ENCODE assay signal across 10 mouse cellular contexts in the genomic region with DNA sequence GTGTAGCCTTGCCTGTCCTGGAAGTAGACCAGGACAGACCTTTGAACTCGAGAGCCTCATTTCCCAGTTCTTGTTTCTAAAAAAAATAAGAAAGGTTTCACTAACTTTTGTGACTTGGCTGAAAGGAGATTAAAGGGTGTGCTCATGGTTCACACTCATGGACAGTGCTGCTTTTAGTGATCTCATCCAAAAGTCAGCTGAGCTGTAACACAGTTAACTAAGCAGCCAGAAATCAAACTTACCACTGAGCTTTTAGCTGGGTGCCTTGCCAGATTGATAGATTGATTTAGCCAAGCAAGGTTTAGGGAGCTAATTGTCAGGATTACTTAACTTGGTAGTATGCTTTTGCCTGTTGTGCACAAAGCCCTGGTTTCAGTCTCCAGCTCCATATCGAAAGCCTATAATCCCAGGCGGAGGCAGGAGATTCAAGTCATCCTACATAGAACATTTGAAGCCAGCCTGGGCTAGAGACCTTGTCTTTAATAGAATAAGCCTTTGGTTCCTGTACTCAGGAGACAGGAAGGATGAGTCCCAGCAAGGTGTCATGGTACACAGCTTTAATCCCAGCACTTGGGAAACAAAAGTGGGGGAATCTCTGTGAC. TPM values are rescaled to one million over a fixed set of nuclear protein-coding genes. Genes with fewer than 3 reads are reported as not detected.
DNase-seq lines count a peak whose midpoint lies in the region; ATAC-seq lines count a peak whose summit lies in the region.
"Had no signal": no experiment of that assay in that cellular context is flagged by ENCODE, and none has a peak within 500 bp of the region (broad histone marks: within the 10 kb centered on the region; RNA-seq: fewer than 3 reads in every experiment).

No protein-coding gene starts in this region.

- peaks cover 21% of the 10 kb centered on the region for H3K36me3 ChIP-seq in hindbrain, embryonic 16.5 days (ENCODE audit: control insufficient read depth, insufficient read depth, low read length)
- peaks cover 26% of the 10 kb centered on the region for H3K36me3 ChIP-seq in midbrain, embryonic 15.5 days (replicated peaks)

- H3K9me3 ChIP-seq in hindbrain, embryonic 16.5 days (ENCODE audit: control insufficient read depth, low read length), result no peaks in the 10 kb centered on the region
- H3K9me3 ChIP-seq in midbrain, embryonic 15.5 days, result no peaks in the 10 kb centered on the region

- H3K27ac ChIP-seq in brown adipose tissue, adult 24 weeks (replicated peaks; ENCODE audit: low read depth, low read length), result no peak overlapping the region
- H3K27ac ChIP-seq in hindbrain, embryonic 16.5 days (ENCODE audit: low read depth, low read length), result no peak overlapping the region
- H3K27ac ChIP-seq in midbrain, embryonic 15.5 days, result no peak overlapping the region

- ATAC-seq in hindbrain, embryonic 16.5 days, result no peak
- ATAC-seq in midbrain, embryonic 15.5 days (replicated peaks), result no peak
- ATAC-seq in monocyte, adult 5-6 weeks (replicated peaks; ENCODE audit: insufficient number of reproducible peaks, low FRiP score, low TSS enrichment, poor library complexity, severe bottlenecking), result no peak
- ATAC-seq: Patski had no signal

- no peaks in the 10 kb centered on the region for H3K27me3 ChIP-seq in hindbrain, embryonic 16.5 days (replicated peaks; ENCODE audit: control insufficient read depth, insufficient read depth, low read length)
- no peaks in the 10 kb centered on the region for H3K27me3 ChIP-seq in midbrain, embryonic 15.5 days (replicated peaks)
- H3K27me3 ChIP-seq: Patski had no signal

- 92% methylated on average over 3 of the region's 3 CpGs for WGBS in hindbrain, embryonic 16.5 days
- WGBS in midbrain, embryonic 15.5 days, result 84% methylated on average over 3 of the region's 3 CpGs

- peak; percentile 28 for DNase-seq in kidney, adult 9 months
- no peak for DNase-seq in kidney, postnatal 14 days
- DNase-seq in thymus, postnatal 4 days, result no peak
- no peak for DNase-seq in testis, postnatal 10 days (ENCODE audit: low spot score)
- DNase-seq: embryo, embryonic 11 days had no signal

- peaks cover 4% of the 10 kb centered on the region; the same call in 1 of the 2 replicates for H3K4me1 ChIP-seq in brown adipose tissue, adult 24 weeks (ENCODE audit: control insufficient read depth, insufficient read depth, insufficient read length, low read length)
- H3K4me1 ChIP-seq in hindbrain, embryonic 16.5 days (ENCODE audit: control insufficient read depth, insufficient read depth, low read depth, low read length), result peaks cover 23% of the 10 kb centered on the region
- H3K4me1 ChIP-seq in midbrain, embryonic 15.5 days, result peaks cover 22% of the 10 kb centered on the region

- peak overlapping the region; percentile 95 for H3K4me2 ChIP-seq in hindbrain, embryonic 16.5 days (ENCODE audit: low read length)
- H3K4me2 ChIP-seq in midbrain, embryonic 15.5 days, result peak overlapping the region; percentile 86

- H3K9ac ChIP-seq in hindbrain, embryonic 16.5 days (ENCODE audit: low read depth, low read length), result no peak overlapping the region
- 0 out of 2 replicates have a peak overlapping the region, but pooled peaks have one; percentile 73 for H3K9ac ChIP-seq in midbrain, embryonic 15.5 days

- peak overlapping the region; percentile 85; the same call in 1 of the 2 replicates for H3K4me3 ChIP-seq in brown adipose tissue, adult 24 weeks (ENCODE audit: insufficient read depth, low read depth, low read length)
- H3K4me3 ChIP-seq in hindbrain, embryonic 16.5 days (ENCODE audit: low read length), result no peak overlapping the region; the same call in 1 of the 2 replicates
- H3K4me3 ChIP-seq in midbrain, embryonic 15.5 days, result peak overlapping the region; percentile 72

RNA-seq across cellular contexts. Expression of gene Rnps1, which starts 1.8 kb away (rescaled TPM):
- 44.3 and 47.2 TPM in 2 replicates for polyA plus RNA-seq in brown adipose tissue, adult 24 weeks (2012; ENCODE audit: insufficient read depth, insufficient read length, missing spikeins)
- 304 and 328 TPM in 2 replicates for polyA plus RNA-seq in hindbrain, embryonic 16.5 days (2015; fragmentation: Nextera tagmentation; extraction: Ambion mirVana)
- polyA plus RNA-seq in midbrain, embryonic 15.5 days (2015; fragmentation: Nextera tagmentation; extraction: Ambion mirVana), result 364 and 368 TPM in 2 replicates
- total RNA-seq in monocyte, adult 5-6 weeks (2017), result 84.3 to 102 TPM (median 99.4 TPM) in 3 replicates

RNA-seq across cellular contexts. Expression of gene Eci1, which starts 10.3 kb away (rescaled TPM):
- 1,121 and 1,239 TPM in 2 replicates for polyA plus RNA-seq in brown adipose tissue, adult 24 weeks (2012; ENCODE audit: insufficient read depth, insufficient read length, missing spikeins)
- 48.0 and 59.0 TPM in 2 replicates for polyA plus RNA-seq in hindbrain, embryonic 16.5 days (2015; fragmentation: Nextera tagmentation; extraction: Ambion mirVana)
- 35.4 and 36.4 TPM in 2 replicates for polyA plus RNA-seq in midbrain, embryonic 15.5 days (2015; fragmentation: Nextera tagmentation; extraction: Ambion mirVana)
- total RNA-seq in monocyte, adult 5-6 weeks (2017), result 22.1 to 36.2 TPM (median 26.0 TPM) in 3 replicates

RNA-seq across cellular contexts. Expression of gene Dnase1l2, which starts 26.8 kb away (rescaled TPM):
- polyA plus RNA-seq in brown adipose tissue, adult 24 weeks (2012; ENCODE audit: insufficient read depth, insufficient read length, missing spikeins), result not detected in 2 replicates
- polyA plus RNA-seq in hindbrain, embryonic 16.5 days (2015; fragmentation: Nextera tagmentation; extraction: Ambion mirVana), result 6.1 and 9.4 TPM in 2 replicates
- 7.3 and 9.6 TPM in 2 replicates for polyA plus RNA-seq in midbrain, embryonic 15.5 days (2015; fragmentation: Nextera tagmentation; extraction: Ambion mirVana)
- 1.6 to 2.2 TPM in 2 of 3 replicates, not detected in the other for total RNA-seq in monocyte, adult 5-6 weeks (2017)

RNA-seq across cellular contexts. Expression of gene E4f1, which starts 54.0 kb away (rescaled TPM):
- polyA plus RNA-seq in brown adipose tissue, adult 24 weeks (2012; ENCODE audit: insufficient read depth, insufficient read length, missing spikeins), result 6.9 and 7.0 TPM in 2 replicates
- polyA plus RNA-seq in hindbrain, embryonic 16.5 days (2015; fragmentation: Nextera tagmentation; extraction: Ambion mirVana), result 42.3 and 43.5 TPM in 2 replicates
- 53.1 and 55.6 TPM in 2 replicates for polyA plus RNA-seq in midbrain, embryonic 15.5 days (2015; fragmentation: Nextera tagmentation; extraction: Ambion mirVana)
- 26.9 to 32.5 TPM (median 29.5 TPM) in 3 replicates for total RNA-seq in monocyte, adult 5-6 weeks (2017)

RNA-seq across cellular contexts. Expression of gene Pgp, which starts 54.0 kb away (rescaled TPM):
- 40.0 and 47.3 TPM in 2 replicates for polyA plus RNA-seq in brown adipose tissue, adult 24 weeks (2012; ENCODE audit: insufficient read depth, insufficient read length, missing spikeins)
- 83.9 and 85.4 TPM in 2 replicates for polyA plus RNA-seq in hindbrain, embryonic 16.5 days (2015; fragmentation: Nextera tagmentation; extraction: Ambion mirVana)
- polyA plus RNA-seq in midbrain, embryonic 15.5 days (2015; fragmentation: Nextera tagmentation; extraction: Ambion mirVana), result 63.7 and 67.1 TPM in 2 replicates
- 8.4 to 10.1 TPM (median 9.1 TPM) in 3 replicates for total RNA-seq in monocyte, adult 5-6 weeks (2017)

Comparison
In these comparisons a context has a peak if more than half of its experiments do, and no peak if none do; other contexts are left out.
1. RNA of gene Eci1, which starts 10.3 kb away (polyA plus RNA-seq): 1,121 to 1,239 TPM in brown adipose tissue, adult 24 weeks; 48.0 to 59.0 TPM in hindbrain, embryonic 16.5 days and 35.4 to 36.4 TPM in midbrain, embryonic 15.5 days; every median in the first group is over 10 times any median in the second.